Mouse (Mus musculus): Measurements from ENCODE around the gene Atp6v1c2.

Gene Atp6v1c2

DNA sequence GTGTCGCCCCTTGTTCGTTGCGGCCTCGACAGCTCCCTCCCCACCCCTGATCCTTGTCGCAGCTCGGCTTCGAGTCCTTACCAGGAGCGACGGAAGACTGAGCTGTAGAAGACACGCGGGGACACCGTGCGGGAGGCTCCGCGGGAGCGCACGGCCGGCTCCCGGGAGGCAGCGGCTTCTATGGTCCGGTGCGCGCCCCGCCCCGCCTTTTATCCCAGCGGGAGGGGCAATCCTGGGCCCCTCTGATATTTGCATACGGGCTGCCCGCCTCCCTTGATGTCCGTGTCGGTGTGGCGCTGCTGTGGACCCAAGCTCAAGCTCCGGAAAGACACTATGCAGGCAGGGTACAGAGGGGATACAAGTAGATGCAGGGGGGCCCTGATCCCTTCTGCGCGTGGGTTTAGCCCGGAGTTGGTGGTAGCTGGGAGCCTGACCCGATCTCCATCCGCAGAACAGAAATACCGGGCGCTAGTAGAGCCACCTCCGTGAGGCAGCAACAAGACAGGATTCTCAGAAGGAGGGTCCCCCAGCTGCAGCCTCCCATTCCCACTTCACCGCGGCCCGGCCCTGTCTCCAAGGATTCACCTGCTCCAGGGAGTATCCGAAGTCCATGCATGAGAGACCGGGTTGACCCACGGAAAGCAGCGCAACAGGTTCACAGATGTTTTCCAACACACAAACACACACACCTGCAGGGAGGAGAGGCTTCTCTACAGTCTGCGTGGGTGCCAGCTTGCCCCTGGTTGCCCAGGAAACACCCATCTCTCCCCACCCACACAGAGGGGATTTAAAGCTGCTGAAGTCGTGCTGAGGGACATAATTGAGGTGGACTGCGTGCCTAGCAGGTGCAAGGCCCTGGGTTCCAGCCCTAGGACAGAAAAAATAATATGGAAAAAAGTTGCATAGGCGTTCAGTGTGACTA, 4.3 kb downstream of the Atp6v1c2 start:
- no peak for DNase-seq

DNA sequence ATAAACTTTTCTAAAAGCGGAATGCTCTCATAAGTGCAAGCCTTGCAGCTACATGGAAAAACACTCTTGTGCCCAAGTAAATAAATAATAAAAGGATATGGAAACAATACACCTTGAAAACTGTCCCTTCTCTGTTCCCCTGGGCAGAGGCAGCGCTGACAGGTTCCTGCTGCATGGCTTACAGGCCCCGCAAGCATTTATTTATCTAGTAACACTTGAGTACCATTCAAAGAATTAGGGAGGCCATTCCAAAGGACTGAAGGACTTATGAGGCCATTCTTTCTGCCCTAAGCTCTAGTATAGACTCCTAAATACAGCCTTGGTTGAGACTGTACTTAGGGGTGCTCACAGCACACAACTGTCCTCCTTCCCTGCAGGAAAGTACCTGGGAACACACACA, 10.7 kb downstream of the Atp6v1c2 start:
- DNase-seq, result no peak

DNA sequence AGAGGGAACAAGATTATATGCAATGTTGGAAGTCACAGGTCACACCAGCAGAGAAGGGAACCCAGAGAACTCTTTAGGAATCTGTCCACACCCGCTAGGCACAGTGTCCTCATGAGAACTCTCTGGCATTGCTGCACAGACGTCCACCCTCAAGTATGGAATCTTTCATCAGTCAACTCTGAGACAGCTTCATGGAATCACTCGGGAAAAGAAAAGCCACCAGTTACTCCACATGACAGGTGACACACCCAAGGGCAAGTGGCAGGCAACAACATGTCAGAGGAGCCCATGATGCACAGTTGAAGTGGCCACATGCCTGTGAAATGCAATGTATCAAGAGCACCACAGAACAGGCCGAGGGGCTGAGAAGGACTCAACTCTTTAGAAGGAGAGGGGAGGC, 11.2 kb downstream of the Atp6v1c2 start:
- DNase-seq, result no peak

- no peak for DNase-seq
Measured at GRCm38 (mm10) chr12:17316096-17316495, 13.1 kb downstream of the Atp6v1c2 start.

DNA sequence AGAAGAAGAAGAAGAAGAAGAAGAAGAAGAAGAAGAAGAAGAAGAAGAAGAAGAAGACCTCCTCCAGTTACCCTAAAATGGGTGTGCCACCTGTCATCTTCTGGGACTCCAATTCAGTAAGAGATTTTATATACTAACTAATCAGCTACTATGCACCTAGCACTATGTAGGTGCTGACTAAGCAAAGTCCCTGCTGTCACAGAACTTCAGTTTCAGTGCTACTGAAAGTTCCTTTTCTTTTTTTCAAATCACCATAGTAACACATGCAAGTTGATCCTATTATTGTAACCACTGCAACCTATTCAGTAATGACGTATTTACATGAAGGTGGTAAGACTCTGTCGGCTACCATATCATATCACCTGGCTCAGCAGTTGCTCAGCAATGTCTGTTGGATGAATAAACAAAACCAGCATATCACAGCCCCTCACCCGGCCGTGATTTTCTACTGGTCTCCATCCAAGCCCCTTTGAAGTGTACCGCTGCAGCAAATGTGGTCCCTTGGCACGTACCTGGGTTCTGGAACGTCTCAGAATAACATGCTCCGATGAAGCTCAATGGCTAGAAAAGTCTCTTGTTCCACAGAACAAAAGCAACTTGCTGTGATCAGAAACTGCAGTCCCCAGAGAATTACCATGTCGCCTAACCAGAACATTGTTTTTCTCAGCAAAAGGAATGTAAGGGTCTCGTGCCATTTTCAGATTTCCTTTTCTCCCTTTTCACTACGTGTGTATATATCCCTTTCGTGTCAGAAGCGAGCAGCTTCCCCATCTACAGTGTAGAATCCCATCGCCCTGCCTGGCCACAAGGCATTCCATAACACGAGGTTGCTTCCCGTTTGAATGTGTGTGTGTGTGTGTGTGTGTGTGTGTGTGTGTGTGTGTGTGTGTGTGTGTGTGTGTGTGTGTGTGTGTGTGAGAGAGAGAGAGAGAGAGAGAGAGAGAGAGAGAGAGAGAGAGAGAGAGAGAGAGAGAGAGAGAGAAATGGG, 18.0 kb downstream of the Atp6v1c2 start:
- no peak for DNase-seq

- DNase-seq, result no peak
Measured at GRCm38 (mm10) chr12:17308246-17308645, 20.9 kb downstream of the Atp6v1c2 start.

DNA sequence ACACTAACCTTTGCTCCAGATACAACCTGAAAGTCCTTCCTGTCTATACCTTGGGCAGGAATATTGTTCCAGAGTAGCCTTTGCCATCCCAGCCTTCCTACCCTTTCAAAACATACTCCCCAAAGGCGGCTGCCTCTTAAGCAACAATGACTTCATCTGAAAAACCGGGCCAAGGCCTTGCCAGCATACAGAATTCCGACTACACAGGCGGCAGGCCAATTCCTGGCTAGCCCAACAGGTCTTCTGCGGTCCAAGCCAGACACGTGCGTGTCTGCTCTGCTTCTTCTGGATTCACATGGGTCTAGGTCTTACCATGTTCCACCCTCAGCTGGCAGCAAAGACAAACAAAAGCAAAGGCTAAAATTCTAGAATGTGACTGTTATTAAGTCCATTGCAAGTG, 23.7 kb downstream of the Atp6v1c2 start:
- no peak for DNase-seq

DNA sequence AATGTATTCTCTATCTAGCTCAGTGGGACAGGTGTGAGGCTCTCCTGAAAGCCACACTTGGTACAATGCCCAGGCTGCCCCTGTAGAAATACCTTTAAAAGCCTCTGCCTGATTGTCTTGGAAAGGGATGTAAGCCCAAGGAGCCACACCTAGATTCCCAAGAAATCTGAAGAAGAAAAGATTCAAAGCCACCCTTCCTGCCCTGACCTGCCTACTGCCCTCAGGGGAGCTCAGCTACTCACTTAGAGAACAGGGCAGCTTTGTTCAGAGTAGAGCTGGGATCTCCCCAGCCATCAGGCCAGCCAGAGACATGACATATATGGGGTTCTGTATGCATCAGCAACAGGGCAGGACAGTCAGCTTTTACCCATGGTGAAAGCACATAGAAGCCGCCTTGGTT, 29.3 kb downstream of the Atp6v1c2 start:
- no peak for DNase-seq

DNA sequence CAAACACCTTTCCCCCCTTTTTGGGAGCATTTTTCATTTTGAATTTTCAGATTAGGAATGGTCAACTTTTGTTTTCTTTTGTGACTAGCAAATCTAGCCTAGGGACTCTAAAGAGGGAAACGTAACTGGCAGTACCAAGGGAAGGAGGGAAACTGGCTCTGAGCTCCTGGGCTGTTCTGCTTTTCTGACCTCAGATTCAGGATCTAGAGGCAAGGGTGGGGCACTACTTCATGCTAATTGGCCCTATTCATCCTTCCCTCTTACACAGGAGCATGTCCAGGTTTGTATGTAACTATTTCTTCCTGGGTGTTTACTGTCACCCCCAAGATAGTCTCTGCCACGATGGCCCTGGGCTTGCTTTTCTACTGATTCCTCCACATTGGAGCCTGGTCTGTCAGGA, 32.3 kb downstream of the Atp6v1c2 start:
- no peak for DNase-seq

DNA sequence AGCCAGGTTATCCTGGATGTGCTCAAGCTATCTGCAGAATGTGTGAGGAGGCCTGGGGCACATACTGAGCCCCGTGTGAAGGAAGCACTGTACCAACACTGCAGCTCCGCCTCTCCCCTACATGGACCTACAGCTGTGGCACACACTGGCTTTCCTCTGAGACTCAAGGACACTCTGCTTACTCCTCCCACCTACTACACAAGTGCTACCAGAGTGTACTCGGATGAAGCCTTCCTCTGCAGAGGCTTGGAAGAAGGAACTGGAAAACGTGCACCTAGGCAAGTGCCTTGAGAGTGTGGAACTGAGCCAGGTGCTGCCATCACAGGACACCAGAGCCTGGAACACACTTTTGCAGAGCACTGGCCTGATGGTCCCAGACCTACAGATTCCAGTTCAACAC, 38.6 kb downstream of the Atp6v1c2 start:
- no peak for DNase-seq

- no peak for DNase-seq
Measured at GRCm38 (mm10) chr12:17289913-17290312, 39.2 kb downstream of the Atp6v1c2 start.

DNA sequence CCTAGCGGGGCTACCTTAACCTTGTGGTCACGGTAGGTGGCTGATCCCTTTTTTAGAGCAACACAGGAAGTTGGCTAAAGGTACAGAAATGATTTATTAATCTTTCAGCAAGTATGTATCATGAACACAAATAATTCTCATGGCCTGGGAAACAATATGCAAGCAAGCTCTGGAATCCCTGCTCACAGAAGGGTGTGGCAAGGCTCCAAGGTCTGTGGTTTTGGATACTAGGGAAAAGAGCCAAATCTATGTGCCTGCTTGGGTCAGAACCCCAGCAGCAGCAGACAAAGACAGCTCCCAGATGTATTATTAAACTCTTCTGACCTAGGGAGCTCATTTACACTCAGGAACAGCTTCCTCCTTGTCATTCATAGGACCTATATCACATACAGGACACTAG, 40.1 kb downstream of the Atp6v1c2 start:
- no peak for DNase-seq

- DNase-seq, result no peak
Measured at GRCm38 (mm10) chr12:17288496-17288895, 40.7 kb downstream of the Atp6v1c2 start.

DNA sequence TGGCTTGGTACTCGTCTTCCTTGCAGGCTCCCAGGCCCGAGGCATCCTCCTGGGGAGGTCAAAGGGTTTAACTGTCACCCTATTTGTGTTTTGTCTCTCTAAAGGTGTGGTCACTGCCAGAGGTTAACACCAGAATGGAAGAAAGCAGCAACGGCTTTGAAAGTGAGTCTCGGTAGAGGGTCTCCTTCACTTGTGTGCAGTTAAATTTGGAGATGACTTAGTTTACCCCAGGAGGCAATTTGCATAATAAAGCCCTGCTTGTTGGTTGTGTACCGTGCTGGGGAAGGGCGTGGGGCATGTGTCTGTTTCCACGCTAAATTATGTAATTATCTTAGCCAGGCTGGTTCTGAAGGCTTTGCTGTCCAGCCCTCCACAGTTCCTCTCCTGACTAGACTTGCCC, 55.3 kb downstream of the Atp6v1c2 start:
- no peak for DNase-seq

- peak; percentile 21 to 39 for DNase-seq
Measured at GRCm38 (mm10) chr12:17271272-17271671, 57.9 kb downstream of the Atp6v1c2 start.

GRCm38 (mm10) chr12:17267316-17267715, 61.8 kb downstream of the Atp6v1c2 start:
- peak in 1 of 2 experiments; percentile 13 for DNase-seq

GRCm38 (mm10) chr12:17266673-17266990, 62.5 kb downstream of the Atp6v1c2 start:
- no peak for DNase-seq

DNA sequence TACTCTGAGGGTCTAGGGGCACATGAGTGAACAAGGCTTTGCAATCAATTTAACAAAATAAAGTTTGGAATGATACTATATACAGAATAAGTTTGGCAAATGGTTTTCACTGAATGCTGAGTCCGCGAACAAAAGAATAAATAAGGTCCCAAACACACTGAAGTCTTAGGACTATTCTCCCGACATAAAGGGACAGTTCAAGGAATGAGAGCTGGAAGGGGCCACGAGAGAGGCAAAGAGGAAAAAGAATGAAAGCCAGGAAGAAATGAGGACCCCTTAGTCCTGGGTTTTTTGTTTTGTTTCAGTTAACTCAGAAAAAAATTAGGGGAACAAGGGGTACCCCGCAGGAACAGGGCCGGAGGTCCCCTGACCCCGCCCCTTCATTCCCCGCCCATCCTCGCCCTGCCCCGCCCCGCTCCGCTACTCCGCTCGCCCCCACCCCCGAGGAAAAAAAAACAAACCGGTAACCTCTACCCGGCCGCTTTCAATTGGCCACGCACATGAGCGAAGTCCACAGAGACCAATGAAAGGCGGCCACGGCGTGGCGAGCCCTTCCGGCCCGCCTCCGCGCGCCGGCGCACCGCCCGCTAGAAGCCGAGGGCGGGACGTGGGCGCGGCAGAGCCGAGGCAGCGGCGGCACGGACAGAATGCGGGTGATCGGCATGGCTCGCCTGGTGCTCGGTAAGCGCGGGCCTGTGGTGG, 63.0 kb downstream of the Atp6v1c2 start, which contains the start of gene Pdia6:
Gene Pdia6 (plus strand): TSS at position 575 of the 702 bp plus-strand sequence.
- DNase-seq, result peak; percentile 93

- DNase-seq, result no peak
Measured at GRCm38 (mm10) chr12:17264826-17265225, 64.3 kb downstream of the Atp6v1c2 start.

- no peak for DNase-seq
Measured at GRCm38 (mm10) chr12:17263881-17264280, 65.3 kb downstream of the Atp6v1c2 start.

DNA sequence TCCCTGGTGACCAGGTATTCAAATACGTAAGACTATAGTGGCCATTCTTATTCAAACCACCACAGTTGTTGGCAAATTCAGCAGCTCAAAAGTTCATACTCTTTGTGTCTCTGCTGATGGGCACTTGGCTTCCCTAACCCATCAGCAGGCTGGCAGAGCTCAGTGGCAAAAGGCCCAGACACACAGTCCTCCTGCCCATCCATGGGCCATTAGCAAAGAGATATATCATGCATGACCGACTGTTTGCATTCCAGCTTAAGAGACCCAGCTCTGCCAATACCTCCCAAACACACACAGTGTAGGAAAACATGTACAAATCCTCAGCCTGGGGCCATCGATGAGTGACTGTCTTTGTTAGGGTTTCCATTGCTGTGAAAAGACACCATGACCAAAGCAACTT, 68.2 kb downstream of the Atp6v1c2 start:
- DNase-seq, result no peak

GRCm38 (mm10) chr12:17258431-17258830, 70.7 kb downstream of the Atp6v1c2 start:
- no peak for DNase-seq

- peak; percentile 48 to 63 for DNase-seq
Measured at GRCm38 (mm10) chr12:17256905-17257304, 72.3 kb downstream of the Atp6v1c2 start.

All from cerebellum, postnatal 36 days (tissue).